Mouse (Mus musculus) retina, postnatal 1 day (tissue): ENCODE measurements around the gene Fntb.

Experiments
- DNase-seq: peaks from one replicate; pipeline ENCODE4 v3.0.0-alpha.2; 2012

The Fntb gene

DNA sequence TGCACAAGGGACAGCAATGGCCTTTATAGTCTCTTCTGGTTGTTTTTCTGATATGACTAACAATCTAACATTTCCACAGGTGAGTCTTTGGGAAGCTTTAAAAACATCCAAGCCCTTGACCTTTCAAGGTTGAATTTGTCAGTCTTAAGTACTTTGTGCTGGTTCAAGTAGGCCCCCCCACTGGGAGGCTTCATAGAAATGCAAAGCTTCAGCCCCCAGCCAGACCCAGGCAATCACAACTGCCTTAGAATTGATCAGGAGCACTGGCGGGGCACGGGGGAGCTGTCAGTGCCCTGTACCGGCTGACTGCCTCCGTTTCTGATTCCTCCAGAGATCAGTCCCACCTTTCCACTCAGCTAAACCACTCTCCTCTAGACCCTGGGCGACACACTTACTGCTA, 199.7 kb downstream of the Fntb start:
- DNase-seq = no peak

DNA sequence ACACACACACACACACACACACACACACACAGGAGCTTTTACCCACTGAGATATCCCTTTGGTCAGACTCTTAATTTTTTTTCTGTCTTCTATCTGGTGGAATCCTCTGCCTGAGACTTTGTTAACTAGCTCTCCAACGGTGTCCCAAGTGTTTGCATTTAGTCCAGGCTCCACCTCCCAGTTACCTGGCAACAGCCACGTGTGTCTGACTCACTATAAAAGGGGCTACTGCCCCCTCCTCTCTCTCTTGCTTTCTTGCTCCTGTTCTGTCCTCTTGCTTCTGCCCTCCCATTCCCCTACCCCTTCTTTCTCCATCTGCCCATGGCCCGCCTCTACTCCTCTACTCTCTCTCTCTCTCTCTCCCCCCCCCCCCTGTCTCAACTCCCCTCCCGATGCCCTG, 200.5 kb downstream of the Fntb start:
- peak; percentile 62 for DNase-seq
